Mouse (Mus musculus): ENCODE results near the gene Cox19.
"Not testable (repeated sequence)": the region's sequence is repeated elsewhere in the genome, so short reads cannot be mapped to it uniquely, and the experiment has no call there.

DNA sequence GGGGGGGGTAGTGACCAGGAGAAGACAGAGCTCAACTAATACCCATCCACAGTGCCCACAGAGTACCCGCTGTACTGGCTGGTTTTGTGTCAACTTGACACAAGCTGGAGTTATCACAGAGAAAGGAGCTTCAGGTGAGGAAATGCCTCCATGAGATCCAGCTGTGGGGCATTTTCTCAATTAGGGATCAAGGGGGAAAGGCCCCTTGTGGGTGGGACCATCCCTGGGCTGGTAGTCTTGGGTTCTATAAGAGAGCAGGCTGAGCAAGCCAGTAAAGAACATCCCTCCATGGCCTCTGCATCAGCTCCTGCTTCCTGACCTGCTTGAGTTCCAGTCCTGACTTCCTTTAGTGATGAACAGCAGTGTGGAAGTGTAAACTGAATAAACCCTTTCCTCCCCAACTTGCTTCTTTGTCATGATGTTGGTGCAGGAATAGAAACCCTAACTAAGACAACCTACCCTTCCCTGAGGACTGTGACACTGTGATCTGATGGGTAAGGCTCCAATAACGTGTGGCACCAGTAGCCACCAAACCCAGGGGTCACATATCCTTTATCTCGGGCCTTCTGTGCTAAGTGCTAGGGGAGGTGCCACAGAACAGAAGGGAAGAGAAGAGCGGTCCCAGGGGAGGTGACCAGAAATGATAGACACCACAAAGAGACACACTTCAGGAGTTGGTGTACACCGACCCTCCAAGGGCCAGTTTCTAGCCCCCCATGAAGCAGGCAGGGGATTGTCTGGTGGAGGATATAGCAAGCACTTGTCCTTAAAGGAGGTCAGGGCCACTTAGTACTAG lies 39.3 kb upstream of the Cox19 start:
- not testable (repeated sequence) for TF ChIP-seq EP300 (IDR thresholded peaks at IDR 0.05; ENCODE audit: insufficient read depth, low read depth, low read length); POLR2A (IDR thresholded peaks at IDR 0.05; ENCODE audit: insufficient read depth, low read length); CTCF (IDR thresholded peaks at IDR 0.05; ENCODE audit: low read depth, low read length)
